Mouse (Mus musculus) thymus, adult 2 months (tissue): ENCODE measurements around the gene Hbq1a.
"Not testable (repeated sequence)": the region's sequence is repeated elsewhere in the genome, so short reads cannot be mapped to it uniquely, and the experiment has no call there.

Source experiments
- CTCF ChIP-seq: fragments of 200-500 bp; IDR thresholded peaks from 2 replicates; pipeline ENCODE4 v1.5.1; 2012; ENCODE audit warnings: mild to moderate bottlenecking, control low read depth, low read length, moderate library complexity, borderline replicate concordance; ENCODE audit not compliant: control insufficient read depth, poor library complexity, insufficient read depth; ENCODE audit errors: extremely low read depth
- POLR2A ChIP-seq: fragments of 200-500 bp; IDR thresholded peaks from 2 replicates; pipeline ENCODE4 v1.6.1; 2012; ENCODE audit warnings: mild to moderate bottlenecking, low read length, control low read depth, moderate library complexity; ENCODE audit not compliant: control insufficient read depth, poor library complexity, insufficient read depth; ENCODE audit errors: extremely low read depth

DNA sequence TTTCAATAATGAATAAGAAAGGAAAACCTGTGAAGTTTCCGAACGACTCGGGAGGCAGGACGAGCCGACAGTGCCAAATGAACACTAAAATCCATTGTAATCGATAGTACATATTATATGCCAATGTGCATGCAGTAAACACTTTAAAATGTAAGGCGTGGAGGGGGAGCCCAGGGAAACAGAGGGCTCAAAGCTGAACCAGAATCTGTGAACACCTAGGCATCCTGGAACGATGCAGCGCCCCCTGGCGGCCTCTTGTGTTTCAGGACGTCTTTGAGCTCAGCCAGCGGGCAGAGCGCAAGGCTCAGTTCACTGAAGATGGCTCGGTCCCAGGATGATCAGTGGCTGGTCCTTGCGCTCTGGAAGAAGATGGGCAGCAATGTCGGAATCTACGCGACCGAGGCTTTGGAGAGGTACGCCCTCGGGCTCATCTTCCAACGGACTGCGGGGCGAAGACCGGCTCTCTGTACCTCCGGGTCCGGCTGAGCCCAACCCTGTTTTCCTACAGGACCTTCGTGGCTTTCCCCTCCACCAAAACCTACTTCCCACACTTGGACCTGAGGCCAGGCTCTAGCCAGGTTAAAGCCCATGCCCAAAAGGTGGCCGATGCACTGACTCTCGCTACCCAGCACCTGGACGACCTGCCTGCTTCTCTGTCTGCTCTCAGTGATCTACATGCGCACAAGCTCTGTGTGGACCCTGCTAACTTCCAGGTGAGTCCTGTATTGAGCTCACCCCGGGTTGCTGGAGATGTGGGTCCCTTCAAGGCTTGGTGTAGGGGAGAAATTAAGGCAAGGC is 13.0 kb upstream of the Hbq1a start, which contains the start of gene Hbq1b:
- TF ChIP-seq CTCF, result peak; percentile 74; the same call in 1 of the 2 replicates
- TF ChIP-seq POLR2A, result not testable (repeated sequence)
